Mouse (Mus musculus) adrenal gland, postnatal 25 days (tissue): Measurements from ENCODE around the gene Prkag2. TPM values are rescaled to one million over a fixed set of nuclear protein-coding genes. Genes with fewer than 3 reads are reported as not detected.
A peak's percentile ranks its signal among the peaks of the same experiment; 100 is the strongest.

ENCODE experiments used
- DNase-seq: peaks from one replicate; pipeline ENCODE4 v3.0.0; 2021; ENCODE audit warnings: mixed read lengths
- long read RNA-seq: library from polyadenylated mRNA; stranded (forward); transcript quantifications from one replicate; pipeline ENCODE4 v2.0.0, GENCODE M21; 2021
- total RNA-seq: library from RNA; stranded (reverse); gene quantifications from 2 replicates; pipeline ENCODE4 v1.2.3, GENCODE M21; 2021

Prkag2 gene
- 32.5 and 34.8 TPM in 2 replicates for total RNA-seq
- long read RNA-seq, transcript Prkag2-201 (16 exons, 3,331 nt) = major isoform, 10 of 22 reads
- long read RNA-seq, partial matches to known transcripts = 3 of 22 reads
- long read RNA-seq, other reads (novel, unspliced or antisense) = 6 of 22 reads

DNA sequence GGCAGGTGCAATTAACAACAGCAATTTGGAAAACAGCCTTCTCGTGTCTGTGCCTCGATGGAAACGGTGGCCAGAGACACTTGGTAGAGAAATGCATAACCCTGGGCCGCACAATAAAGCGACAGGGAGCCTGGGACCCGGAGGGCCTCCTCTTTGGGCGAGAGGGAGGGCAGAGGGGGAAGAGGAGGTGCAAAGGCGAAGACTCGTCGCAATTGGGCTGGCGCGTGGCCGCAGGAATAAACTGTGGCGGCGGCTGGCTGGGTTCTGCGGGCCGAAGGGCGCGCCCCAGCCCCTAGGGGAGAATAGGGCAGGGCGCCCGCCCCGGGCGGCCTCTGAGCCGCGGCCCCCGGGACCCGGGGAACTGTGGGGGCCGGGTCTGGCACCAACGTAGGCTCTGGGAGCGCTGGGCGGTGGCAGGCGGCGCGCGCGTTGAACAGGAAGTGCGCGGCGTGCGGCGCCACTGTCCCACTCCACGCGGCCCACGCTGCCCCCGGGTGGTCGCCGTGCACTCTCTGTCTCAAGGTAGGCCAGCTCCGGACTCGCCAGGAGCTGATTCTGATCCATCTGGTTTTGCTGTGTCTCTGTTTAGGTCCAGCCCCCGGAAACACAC is at the start of gene Prkag2:
Prkag2 (minus strand) TSS at position 127 of the 610 bp plus-strand sequence.
- DNase-seq = peak; percentile 80

DNA sequence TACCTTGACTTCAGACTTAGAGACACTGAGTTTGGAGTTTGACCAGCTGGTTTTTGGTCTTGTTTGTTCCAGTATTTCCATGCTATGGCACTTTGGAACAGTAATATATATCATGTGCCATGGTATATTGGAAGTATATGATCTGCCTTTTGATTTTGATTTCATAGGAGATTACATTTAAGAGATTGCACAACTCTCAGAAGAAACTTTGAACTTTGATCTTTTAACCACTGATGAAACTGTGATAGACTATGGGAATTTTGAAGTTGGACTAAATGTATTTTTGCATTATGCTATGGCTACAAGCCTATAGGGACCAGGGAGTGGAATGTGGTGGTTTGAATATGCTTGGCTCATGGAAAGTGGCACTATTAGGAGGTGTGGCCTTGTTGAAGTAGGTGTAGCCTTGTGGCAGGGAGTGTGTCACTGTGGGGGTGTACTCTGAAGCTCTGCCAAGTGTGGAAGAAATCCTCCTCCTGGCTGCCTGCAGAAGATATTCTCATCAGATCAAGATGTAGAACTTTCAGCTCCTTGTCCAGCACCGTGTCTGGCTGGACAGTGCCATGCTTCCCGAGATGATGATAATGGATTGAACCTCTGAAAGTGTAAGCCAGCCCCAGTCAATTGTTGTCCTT is 49.0 kb upstream of the Prkag2 start:
- DNase-seq = no peak

DNA sequence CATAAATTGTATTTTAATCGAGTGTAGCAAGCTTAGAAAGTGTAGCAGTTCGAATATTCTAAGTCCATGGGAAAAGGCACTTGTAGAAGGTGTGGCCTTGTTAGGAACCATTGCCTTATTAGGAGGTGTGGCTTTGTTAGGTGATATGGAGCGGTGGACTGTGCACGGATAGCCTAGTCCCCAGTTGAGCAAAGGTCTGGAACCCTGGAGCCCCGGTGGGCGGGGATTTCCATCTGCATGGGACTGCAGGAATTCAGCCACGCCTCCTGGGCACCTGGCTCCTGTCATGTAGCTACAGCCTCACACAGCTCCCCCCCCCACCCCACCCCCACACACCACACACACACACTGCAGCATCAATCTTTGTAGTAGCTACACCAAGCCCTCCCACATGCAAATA is 46.3 kb upstream of the Prkag2 start:
- no peak for DNase-seq

DNA sequence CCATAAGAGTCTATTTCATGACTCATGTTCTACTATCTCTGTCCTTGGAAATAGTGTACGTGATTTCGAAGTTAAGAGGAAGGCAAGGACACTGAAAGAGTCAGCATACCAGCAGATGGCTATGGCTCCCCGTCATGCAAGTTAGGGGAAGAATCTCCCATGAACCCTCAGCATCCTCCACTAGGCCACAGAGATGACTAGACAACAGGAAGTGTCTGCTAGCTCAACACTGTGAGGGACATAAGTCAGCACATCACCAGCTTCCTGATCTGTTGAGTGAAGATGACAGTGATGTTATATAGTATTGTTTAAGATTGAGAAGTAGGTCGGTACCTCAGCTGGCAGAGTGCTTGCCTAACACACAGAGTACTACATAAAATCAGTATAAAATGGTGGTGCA is 27.4 kb upstream of the Prkag2 start:
- DNase-seq = no peak

DNA sequence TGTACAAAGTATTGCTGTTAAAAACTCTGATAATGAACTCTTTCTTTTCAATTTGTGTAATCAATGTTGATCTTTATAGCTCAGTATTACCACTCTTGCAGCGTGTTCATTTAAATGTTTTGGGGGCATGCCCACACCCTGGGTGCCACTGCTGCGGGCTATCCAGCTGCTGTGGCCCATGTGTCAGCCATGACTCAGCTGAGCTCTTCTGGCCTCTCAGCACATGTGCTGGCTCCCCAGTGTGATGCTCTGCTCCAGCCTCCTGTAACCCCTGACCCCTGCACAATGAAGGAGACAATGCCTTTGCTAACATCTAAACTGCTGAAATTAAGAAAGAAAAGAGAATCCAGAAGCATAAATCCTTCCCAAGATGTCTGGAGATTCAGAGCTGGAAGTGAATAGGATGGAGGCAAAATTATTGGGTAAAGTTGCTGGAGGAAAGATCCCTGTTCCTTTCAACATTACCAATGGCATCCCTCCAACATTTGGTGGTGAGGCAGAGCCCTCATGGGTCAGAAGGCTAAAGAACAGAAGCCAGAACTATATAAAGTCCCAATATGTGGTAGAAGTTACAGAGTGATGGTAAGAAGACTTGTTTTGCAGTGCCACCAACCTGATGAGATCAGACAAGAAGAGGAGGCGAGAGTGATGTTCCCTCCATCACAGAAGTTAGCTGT is 25.6 kb upstream of the Prkag2 start:
- no peak for DNase-seq

DNA sequence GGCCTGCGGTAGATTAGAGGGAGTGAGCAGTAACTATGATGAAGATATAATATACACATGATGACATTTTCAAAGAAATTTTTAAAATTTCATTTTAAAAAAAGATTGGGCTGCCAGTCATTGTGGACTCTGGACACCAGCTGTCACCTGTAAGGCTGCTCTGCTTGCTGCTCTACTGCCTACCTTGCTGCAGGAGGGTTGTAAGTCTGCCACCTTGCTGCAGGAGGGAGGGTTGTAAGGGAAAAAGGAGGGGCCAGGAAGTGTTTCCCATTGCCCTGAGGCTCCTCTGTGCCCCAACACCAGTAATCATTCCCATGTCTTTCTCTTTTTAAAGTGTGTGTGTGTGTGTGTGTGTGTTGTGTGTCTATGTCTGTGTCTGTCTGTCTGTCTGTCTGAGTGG is 22.1 kb upstream of the Prkag2 start:
- no peak for DNase-seq

DNA sequence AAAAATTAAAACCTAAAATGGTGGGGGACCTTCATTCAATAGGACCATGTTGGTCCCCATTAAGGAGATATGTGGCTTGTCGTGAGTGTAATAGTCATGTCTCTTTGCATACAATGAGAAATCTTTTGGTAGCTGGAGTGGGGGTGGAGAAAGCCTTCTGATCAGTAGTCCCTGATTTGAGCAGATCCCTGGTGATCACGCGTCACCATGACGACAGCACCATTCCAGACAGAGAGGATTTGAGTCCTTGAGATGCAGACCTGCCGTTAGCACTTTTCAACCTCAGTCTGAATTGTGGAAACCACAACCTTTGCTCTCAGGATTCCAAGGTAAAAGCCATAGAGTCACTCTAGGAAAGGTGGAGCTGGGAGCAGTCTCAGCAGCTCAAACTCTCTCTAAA is 18.7 kb upstream of the Prkag2 start:
- DNase-seq = no peak

DNA sequence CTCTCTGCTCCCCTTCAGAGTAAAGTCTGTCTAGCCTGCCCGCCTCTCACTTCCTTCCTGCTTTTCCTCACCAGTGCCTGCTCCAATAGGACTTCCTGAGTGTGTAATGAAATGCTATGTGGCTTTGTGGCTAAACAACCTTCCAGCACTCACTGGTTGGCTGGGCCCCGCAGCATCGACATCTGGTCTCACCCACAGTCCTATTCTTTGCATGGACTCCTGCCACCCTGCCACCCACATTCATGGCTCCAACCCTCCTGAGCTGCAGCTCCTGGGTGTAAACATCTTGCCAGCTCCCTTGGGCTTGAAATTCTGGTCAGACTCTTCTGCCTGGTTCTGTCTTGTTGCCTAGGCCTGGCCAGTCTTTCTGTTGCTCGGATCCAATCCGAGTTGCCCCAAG is 15.6 kb upstream of the Prkag2 start:
- DNase-seq = no peak

DNA sequence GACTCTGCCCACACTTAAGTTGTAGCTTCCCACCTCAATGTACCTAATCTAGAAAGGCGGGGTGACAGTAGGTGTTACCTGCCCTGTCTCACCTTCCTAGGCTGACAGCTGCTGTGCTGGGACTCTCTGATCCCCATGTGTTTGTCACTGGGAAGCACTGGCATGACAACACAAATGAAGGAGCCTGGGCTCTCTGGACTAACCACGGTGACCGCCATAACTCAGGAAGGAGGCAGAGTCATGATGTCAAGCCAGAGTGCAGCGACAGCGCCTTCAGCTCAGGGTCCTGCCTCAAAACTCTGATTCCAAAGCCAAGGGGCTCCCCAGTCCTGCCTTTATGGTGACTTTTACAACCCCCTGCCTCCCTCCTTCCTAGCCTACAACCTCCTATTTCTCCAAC is 14.8 kb upstream of the Prkag2 start:
- no peak for DNase-seq

DNA sequence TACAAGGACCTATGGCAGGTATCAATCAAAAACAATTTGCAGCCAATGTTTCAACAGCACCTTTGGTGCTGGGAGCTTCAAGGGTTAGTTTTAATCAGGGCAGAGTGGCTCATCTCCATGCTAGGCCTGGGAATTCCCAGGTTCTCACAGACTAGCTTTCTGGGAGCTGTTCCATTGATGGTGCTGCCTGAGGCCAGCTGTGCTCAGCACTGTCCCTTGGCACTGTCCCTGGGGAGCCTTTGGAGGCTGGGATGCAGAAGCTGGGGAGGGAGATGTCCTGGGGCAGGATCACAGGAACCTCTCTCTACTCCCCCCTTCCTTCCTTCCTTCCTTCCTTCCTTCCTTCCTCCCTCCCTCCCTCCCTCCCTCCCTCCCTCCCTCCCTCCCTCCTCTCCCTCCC is 13.7 kb upstream of the Prkag2 start:
- no peak for DNase-seq

DNA sequence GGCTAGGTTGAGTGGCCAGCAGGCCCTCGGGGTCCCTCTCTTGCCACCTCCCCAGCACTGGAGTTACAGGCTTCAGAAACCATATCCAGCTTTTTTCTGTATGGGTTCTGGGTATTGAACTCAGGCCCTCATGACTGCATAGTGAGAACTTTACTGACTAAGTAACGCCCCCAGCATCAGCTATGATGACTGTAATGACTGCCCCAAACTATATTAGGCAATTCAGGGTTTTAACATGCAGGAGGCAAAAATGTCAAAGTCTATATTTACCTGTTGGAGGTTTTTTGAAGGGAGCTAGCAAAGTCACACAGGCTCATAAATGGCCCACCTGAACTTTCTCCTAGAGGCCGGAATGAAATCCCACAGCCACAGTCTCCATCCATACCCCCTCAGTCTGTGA is 9.9 kb upstream of the Prkag2 start:
- no peak for DNase-seq

DNA sequence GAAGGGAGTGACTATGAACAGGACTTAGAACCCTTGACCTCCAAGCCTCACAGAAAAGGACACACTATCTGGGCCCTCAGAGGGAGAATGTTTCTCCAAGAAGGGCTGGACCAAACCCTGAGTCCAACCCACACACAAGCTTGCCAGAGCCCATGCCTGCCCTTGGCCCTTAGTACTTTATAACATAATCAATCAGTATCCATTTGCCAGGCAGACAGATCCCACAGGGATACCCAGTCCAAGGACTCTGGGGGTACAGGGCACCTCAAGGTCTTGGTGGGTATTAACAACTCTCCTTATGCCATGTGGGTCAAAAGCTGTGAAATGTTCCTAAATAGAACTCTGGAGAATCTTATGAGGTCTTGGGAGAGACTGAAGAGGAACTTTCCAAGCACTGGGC is 5.3 kb upstream of the Prkag2 start:
- no peak for DNase-seq

DNA sequence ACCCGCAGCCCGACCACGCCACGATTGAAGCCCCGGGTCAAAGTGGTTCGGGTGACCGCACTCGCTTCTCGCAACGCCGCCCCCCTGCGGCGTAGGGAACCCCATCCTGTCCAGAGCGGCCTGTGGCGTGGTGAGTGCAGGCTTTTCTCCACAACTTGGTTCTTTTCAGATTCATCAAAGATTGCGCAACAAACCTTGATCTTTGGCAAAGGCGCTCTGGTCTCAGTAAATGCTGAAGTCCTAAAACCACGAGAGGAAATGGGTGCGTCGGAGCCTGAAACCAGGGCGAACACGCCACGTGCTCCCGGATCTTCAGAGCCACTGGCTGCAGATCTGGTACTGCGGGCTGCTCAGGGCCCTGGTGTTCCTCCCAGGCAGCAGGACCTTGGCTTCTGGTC is 683 bp upstream of the Prkag2 start:
- DNase-seq = peak; percentile 69

DNA sequence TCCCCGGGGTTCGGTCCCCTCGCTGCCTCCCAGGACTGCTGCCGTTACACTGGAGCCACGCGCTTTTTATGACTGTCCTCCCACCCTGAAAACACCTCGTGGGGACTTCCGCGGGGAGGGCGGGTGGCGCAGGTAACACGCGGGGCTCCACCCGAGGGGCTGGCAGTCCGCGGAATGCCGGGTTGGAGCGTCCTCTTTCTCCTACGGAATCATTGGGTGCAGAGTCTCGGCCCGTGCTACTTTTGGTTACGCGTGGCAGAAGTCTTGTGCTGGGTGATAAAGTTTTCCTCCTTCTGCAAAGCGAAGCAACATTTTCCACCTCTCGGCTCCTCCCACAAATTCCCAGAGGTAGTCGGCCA is 306 bp downstream of the Prkag2 start:
- DNase-seq = no peak

DNA sequence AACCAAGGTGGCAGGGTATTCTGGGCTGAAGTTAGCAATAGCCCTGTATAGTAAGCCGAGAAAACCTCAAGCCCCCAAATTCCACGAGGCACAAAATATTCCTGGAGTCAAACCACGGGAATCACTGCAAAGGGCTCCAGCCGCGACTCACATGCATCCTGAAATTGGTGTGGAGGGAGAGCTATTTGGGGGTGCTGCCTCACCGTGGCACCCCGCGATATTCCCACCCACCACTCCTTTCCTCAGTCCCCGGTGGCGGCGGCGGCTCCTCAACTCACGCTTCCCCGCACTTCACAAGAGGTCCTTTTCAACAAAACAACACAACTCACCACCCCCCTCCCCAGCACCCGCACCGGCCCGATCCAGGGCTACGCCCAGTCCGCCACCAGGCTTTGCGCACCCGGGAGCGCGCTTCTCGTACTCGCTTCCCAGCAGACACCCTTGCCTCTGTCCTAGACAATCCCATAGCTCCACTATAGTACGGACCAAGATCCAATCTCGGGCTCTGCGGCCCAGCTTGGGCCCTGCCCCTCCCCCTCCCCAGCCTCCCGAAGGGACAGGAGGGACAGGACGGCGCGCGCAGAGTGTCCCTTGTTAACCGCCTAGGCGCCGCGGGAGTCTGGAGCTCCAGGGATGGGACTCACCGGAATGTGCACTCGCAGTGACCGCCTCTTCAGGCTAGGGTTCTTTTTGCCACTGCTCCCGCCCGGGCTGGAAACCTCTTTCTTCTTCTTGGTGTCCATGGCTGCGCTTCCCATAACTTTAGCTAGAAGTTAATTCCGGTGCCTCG is 880 bp downstream of the Prkag2 start:
- DNase-seq = peak; percentile 72

DNA sequence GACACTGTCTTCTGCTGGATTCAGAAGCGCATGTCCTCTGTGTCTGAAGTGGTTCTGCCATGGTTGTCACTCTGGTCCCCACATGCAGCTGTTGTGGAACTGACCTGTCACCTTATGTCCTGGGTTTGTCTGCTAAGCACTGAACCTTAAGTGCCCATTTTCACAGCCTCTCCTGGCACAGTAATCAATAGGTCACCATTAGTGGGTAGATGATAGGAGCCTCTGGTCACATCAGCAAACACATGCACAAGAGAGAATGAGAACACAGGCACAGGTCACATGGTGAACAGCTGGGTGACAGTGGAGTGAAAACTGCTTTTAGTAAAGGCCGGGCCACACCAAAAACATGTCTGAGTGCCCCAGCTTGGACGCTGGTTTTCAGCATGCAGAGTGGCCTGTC is 2.6 kb downstream of the Prkag2 start:
- DNase-seq = no peak

DNA sequence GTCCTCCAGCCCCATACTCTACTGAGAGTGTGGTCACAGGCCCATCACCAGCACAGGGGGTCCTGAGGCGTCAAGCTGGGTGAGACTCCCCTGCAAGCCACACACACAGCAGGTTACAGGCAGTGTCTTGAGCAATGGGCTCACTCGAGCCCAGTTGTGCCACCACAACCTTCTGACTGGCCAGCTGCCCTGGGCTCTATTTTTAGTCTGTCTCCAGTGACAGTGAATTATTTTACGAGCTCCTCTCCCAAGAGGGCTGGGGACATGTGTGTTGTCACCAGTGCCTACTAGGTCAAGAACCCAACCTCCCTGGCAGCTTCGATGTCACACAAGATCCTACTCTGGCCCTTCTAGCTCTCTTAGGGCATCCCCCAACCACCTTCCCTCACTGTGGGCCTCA is 4.0 kb downstream of the Prkag2 start:
- DNase-seq = peak; percentile 65

DNA sequence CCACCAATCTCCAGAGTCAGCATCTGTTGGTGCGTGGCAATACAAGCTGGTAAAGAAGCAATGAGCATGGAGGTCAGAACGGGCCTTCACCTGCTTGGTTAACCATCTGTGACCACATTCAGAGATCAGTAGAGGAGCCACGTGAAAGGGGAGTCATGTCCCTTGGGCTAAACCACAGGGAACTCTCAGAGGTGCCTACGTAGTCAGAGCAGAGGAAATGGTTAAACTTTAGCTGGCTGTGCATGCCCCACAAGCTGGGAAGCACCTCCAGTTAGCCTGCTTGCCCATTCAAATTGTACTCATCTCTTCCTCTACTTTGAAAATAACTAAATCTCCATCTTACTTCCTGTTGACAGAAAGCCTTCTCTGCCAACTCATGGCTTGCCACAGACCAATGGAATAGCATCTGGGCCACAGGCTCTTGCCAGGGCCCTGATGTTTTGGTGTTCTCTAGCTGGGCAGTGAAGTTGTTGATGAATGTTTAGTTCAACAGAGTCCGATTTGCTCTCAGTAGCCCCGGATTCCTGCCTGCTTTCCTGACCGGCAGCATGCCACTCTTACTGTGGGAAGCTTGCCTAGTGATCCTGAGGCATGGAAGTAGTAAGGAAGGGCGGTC is 7.7 kb downstream of the Prkag2 start:
- DNase-seq = no peak

DNA sequence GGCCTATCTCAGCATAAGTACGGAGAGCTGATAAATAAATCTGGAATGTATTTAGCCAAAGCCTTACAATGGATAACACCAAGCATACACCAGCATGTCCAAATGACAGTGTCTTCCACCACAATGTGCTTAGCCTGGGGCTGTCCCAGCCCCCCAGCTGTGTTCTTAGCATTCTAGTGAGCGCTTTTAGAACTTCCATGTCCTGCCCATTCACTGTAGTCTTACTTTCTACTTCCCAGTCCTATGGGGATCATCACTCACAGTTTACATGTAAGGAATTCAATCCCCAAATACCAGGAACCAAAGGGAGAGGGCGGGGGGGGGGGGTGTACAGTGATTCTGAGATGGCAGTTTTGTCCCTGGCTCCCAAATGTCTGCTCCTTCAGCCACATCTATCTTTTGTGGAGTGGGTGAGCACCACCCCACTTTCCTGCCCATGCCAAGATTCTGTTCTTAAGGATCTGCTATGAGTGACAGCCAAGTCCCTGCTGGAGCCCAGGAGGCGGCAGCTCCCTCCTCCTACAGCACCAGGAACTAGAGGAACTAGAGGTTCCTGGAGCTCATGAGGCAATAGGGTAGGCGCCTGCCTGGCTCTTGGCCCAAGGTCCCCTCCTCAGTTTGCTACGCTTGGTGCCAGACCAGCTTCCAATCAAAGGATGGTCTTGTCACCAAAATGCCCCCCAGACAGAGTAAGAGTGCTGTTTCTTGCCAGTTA is 11.0 kb downstream of the Prkag2 start:
- no peak for DNase-seq

DNA sequence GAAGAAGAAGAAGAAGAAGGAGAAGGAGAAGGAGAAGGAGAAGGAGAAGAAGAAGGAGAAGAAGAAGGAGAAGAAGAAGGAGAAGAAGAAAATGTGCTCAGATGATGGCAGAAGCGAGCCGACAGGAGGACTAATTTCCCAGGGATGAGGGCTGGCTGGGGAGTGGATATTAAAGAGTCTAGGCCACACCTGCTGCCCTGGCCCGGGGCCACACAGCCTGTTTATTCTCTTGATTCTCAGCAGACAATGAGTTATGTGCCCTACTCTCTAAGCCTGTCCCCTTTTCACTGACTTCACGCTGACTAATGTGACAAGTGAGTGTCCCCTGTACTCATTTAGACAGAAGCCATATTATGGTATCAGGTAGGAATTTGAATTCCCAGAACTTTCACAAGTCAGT is 11.8 kb downstream of the Prkag2 start:
- DNase-seq = no peak

DNA sequence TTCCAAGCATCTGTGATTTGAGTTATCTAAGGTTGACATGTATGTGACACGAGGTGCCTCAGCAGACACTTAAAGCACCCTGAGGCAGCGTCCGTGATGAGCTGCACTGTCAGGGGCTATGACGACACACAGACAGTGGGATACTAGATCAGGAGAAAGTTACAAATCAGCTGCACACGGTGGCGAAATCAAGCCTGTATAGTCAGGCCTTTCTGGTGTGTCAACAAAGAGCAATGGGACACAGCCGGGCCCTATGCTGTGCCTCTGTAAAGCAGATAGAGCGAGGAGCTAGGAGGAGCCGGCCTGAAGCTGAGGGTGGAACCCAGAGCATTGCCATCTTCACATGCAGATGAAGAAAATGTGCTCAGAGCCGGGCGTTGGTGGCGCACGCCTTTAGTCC is 12.3 kb downstream of the Prkag2 start:
- DNase-seq = no peak

DNA sequence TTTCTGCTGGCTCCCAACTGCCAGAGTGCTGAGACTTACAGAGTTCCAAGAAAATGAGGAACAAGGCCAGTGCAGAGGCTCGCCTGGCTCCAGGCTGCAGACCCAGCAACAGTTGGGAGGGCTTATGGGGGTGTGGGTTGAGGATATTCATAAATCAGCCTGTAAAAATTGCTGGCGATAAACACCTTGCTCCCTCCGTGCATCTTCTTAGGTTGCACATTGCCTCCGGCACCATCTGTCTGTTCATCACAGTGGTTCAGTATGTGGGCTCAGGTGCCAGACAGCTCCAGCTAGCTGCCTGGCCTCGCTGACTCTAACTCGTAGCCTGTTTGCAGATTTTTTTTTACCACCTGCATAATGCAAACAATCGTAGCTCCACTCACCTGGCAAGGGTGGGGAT is 13.4 kb downstream of the Prkag2 start:
- no peak for DNase-seq
